Mouse (Mus musculus): ENCODE measurements around the gene Setd1a. TPM values are rescaled to one million over a fixed set of nuclear protein-coding genes. Genes with fewer than 3 reads are reported as not detected.
A peak's percentile ranks its signal among the peaks of the same experiment; 100 is the strongest.
"Not testable (repeated sequence)": the region's sequence is repeated elsewhere in the genome, so short reads cannot be mapped to it uniquely, and the experiment has no call there.

Gene Setd1a
- 10 to 100 TPM; 21.2 to 26.2 TPM for total RNA-seq (2021)
- long read RNA-seq, experiment 1, full-length matches to known transcripts, result 1 of 5 reads
- long read RNA-seq, experiment 1, partial matches to known transcripts, result 4 of 5 reads
- long read RNA-seq, experiment 1, other reads (novel, unspliced or antisense), result 0 of 5 reads
- long read RNA-seq, experiment 2, partial matches to known transcripts, result 7 of 7 reads
- long read RNA-seq, experiment 2, other reads (novel, unspliced or antisense), result 0 of 7 reads

DNA sequence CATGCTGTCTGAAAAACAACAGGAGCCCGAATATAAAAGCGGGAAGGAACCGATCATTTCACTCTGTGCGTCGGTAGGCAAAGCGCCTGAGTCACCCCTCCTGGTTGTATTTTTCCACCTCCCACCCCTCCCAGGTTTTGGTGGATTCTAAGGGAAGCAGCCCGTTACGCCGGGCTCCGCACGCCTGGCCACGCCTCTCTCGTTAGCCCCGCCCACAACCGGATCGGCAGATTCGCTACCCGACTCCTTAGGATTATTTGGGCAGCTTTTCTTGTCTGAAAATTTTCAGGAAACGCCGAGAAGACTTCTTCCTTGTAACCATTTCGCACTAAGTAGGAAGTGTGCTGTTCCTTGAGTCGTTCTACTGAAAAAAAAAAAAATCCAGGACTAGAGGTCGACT lies at the start of gene Setd1a:
Setd1a (plus strand) TSS at position 245 of the 400 bp plus-strand sequence.
- peak; percentile 93 for DNase-seq

DNA sequence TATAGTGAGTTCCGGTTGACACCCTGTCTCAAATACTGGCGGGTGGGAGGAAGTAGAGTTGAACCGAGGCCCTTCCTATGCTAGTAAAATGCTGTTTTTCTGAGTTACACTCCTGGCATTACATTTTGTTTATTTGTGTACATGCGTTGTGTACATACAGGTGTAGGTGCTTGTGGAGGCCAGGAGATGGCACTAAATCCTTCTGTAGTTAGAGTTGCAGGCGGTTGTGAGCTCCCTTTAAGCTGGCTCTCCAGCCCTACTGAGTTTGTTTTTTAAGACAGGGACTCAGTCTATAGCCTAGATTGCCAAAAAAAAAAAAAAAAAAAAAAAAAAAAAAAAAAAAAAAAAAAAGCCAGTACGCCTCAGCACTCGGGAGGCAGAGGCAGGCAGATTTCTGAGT lies 48.6 kb upstream of the Setd1a start:
- DNase-seq, result no peak

DNA sequence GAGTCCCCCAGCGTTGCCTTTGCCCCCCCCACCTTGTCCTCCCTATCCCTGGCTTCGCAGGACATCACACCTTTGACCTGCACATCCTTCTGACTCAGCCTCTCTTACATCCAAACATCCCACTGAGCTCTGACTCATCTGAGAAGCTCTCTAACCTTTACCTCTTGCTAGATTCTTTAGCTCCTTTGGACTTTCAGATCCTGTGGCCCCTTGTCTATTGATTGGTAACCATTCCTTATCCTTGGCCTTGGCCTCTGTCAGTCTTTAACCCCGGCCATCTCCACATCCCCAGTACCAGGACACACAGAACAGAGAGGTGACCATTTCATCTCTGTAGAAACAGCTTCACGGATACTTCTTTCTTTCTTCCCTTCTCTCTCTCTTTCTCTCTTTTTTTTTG lies 46.3 kb upstream of the Setd1a start:
- DNase-seq, result no peak

DNA sequence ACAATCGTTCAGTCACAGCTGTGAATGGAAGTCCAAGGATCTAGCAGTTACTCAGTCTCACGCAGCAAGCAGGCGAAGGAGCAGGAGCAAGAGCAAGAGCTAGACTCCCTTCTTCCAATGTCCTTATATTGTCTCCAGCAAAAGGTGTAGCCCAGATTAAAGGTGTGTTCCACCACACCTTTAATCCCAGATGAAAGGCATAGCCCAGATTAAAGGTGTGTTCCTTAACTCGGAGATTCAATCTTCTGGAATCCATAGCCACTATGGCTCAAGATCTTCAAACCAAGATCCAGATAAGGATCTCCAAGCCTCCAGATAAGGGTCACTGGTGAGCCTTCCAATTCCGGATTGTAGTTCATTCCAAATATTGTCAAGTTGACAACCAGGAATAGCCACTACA lies 44.4 kb upstream of the Setd1a start, which contains the start of gene Ctf2:
Ctf2 (minus strand) TSS at position 101 of the 400 bp plus-strand sequence.
- not testable (repeated sequence) for DNase-seq

- DNase-seq, result peak; percentile 72
Observed at GRCm38 (mm10) chr7:127744366-127745045, 32.0 kb upstream of the Setd1a start, which contains the start of gene Fbxl19. Fbxl19 (plus strand) TSS chr7:127744543.

DNA sequence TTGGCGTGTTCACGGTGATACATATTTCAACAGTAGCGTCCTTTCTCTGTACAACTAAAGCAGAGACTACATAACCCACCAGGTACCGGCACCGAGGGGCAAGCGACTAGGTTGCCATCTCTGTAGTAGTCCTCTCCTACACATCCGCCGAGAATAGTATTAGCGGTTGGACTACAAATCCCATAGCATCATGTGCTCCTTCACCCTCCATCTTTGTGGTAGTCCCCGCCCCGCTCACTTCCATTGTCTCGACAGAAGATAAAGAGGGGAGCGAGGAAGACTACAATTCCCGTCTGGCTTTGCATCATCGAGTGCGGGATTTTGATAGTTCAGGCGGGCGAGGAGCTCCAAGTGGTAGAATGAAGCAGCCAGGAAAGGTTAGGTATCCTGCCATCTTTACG lies 31.2 kb upstream of the Setd1a start:
- peak; percentile 83 for DNase-seq

DNA sequence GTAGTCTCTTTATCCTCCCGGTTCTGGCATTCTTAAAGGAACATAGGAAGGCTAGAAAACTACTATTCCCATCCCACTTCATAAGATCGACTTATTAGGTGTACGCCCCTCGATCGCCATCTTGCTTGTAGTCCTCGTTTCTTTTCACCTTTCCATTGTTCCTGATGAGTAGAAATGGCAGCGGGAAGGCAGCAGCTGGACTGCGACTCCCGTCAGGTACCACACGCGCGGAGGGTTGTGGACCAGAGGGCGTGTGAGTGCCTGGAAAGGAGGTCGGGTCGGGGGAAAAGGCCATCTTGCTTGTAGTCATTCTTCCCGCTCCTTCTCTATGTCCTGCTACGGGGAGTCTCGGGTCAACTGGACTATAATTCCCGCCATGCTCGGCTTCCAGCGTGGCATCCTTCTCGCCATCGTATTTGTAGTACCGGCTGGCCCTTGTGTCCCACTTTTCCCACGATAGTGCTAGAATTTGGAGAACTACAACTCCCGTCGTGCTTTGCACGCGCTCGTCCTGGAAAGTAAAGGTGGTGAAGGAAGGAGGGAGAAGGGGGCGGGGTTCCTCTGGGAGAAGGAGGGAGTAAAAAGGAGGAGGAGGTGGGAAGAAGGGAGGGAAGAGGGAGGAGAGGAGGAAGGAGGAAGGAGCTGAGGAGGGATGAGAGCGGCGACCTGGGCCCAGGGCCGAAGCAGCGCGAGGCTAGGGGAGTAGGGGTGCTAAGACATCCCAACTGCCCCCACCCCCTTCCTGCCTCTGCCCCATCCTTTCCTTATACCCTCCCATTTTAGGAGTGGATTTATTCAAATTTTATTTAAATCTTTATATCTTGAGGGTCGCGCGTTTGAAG lies 30.6 kb upstream of the Setd1a start:
- peak; percentile 85 for DNase-seq

DNA sequence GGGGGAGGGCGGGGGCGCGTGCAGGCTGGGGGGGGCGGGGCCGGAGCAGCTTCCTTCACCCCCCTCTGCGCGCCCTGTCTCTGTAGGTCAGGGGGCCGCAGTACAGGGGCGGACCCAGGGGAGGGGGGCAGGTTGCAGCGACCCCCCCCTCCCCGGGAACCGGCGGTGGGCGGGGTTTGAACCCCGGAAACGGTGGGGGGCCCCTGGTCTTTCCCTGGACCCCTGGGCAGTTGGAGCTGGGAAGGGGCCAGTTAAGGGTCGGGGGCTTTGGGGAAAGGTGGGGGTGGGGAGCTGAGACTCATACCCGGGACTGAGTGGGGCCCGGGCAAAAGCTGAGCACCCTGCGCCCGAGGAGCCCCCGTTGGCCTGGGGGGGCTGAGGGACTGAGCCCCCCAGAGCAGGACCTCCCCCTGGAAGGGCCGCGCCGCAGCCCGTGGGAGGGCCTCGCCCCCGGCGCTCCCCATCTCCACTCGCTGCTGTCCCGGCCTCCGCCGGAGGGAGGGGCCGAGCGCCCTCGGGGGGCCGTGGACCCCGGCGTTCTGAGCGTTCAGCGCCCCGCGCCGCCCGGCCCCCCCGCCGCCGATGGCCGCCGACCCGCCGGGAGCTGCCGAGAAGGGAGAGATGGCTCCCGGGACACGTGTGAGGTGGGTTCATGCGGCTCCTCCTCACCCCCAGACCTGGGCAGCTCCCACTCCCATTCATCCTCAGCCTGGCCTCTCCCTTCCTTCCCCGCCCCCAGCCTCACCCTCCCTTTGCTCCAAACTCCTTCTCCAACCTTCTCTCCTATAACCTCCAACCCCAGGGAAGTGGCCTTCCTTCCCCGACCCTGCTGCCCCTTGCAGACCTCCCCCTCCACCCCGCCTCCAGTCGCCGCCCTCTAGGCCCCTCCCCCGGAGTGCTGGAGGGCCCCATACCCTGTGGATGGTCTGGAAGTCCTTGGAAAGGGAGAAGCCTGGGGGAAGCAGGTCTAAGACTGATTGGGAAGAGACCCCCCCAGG lies 29.7 kb upstream of the Setd1a start:
- DNase-seq, result peak; percentile 37

DNA sequence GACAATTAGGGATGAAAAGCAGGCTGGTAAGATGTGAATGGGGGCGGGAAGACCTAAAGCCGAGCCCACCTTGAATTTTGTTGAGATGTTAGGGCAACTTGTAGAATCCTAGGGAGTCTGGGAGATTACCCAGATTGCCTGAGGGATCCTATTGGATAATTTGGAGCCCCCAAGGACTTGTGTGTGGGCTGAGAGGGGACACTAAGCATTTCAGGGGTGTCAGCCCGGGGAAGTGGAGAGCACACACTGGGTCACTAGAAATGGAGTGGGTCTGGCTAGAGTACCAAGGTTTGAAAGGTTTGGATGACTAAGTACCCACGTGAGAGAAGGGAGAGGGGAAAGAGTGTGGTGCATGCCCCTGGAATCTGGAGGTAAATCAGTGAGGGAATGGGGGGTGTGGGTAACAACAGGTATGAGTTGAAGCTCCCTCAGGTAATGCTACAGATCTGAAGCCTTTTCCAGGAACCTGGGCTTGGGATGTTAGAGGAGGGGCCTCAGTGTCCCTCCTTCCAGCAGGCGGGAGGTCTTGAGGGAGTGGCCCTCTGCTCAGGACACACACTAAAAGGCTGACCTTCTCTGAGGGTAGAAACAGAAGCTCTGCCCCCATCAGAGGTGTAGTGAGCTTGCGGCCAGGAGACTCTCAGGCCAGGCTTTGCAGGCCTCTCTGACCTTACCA lies 28.8 kb upstream of the Setd1a start:
- DNase-seq, result no peak

DNA sequence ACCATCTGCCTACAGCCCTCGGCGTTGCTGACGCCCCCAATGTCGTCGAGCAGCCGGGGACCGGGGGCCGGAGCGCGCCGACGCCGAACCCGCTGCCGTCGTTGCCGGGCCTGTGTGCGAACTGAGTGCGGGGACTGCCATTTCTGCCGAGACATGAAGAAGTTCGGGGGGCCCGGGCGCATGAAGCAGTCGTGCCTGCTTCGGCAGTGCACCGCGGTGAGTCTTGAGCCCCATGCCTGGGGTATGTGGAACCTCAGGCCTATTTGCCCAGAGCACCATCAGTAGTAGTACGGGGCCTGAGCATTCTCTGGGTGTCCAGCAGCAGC lies 28.3 kb upstream of the Setd1a start:
- DNase-seq, result no peak

GRCm38 (mm10) chr7:127750131-127751127 lies 26.0 kb upstream of the Setd1a start:
- DNase-seq, result no peak

GRCm38 (mm10) chr7:127751619-127752018 lies 24.9 kb upstream of the Setd1a start:
- DNase-seq, result no peak

GRCm38 (mm10) chr7:127752069-127752468 lies 24.4 kb upstream of the Setd1a start:
- DNase-seq, result no peak

DNA sequence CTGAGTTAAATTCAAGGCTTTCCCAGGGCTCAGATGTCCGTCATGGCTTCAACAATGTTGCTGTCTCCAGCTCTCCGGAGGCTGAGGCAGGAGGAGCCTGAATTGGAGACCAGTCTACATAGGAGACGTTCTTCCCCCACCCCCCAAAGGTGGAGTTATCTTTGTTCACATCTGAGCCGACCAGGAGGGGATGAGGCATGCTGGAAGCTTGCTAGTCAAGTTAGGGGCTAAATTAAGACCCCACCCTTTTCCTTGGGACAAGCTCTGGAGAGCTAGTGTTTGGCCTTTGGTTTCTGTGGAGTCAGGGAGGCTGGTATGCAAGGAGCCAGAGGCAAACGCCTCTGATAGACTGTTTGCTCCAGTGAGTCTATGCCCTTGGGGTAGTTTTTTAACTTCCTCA lies 23.3 kb upstream of the Setd1a start:
- no peak for DNase-seq

DNA sequence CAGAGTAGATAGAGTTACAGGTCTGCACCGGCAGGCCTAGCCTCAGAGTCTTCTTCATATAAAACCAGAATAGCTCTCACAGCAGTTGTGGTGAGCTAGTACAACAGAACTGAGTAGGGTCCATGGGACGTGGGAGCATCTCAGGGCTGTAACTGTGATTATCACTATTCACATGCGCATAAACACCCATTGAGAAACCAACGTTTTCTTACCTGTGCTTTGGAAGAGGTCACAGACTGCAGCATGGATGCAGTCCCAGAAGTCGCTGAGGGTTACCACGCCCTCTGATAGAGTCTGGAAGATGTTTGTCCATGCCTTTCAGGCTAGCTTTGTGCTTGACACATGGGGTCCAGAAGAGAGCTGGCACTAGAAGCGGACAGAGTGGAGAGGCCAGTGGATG lies 22.7 kb upstream of the Setd1a start:
- no peak for DNase-seq

DNA sequence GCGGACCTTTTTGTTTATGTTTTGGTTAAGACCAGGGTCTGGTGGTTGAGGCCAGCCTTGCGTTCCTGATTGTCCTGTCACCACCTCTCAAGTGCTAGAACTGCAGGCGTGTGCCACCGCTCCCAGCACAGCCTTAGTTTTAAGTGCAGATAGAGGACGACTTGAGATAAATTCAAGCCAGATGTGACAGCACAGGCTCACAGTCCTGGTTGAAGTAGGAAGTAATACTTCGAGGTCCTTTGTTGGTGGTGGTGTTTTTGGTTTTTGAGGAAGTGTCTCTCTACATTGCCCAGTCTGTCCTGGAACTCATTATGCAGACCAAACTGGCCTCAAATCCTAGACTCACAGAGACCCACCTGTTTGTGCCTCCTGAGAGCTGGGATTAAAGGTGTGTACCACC lies 16.8 kb upstream of the Setd1a start:
- DNase-seq, result no peak

DNA sequence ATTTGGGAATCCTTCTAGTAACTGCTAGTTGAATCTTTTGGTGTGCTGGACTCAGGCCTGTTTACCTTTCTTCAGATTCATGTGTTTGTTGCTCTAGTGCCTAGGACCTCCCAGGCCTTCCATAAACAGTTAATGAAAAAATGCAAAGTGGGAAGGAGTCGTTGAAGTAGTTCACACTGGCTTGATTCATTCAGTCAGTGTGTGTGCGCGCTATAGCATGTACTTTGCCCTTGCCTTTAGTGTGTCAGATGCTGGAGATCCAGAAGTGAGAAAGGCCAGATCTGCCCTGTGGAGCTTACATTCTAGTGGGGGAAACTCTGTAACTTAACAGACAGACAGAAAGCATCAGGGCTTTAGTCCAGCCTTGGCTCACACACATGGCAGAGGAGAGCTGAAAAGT lies 16.0 kb upstream of the Setd1a start:
- no peak for DNase-seq

- DNase-seq, result peak; percentile 73
Observed at GRCm38 (mm10) chr7:127761026-127761425, 15.4 kb upstream of the Setd1a start.

DNA sequence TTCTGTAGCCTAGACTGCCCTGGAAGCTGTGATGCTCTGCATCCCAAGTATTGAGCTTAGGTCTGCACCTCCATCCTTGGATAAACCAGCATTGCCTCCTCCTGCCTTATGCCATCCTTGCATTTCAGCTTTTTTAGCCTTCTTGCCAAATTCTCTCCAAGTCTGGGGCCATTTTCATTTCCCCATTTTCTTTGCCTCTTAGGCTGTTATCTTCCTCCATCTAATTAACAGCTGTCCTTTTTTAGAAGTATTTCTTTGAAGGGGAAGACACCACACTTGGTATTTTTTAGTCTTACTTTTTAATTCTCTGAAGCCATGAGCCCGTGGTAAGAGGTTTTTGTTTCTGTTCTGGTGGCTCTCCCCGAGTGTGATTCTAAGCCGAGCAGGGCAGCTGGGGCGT lies 12.8 kb upstream of the Setd1a start:
- no peak for DNase-seq

- no peak for DNase-seq
Observed at GRCm38 (mm10) chr7:127765756-127766155, 10.7 kb upstream of the Setd1a start.
